Mouse (Mus musculus) heart, embryonic 11.5 days (tissue): Measurements from ENCODE around the gene Mxd3. TPM values are rescaled to one million over a fixed set of nuclear protein-coding genes. Genes with fewer than 3 reads are reported as not detected.

Experiments
- ATAC-seq: fragments of 200-750 bp; cut with Nextera tagmentation; replicated peaks from 2 replicates; pipeline ENCODE4 v1.8.0; 2017; ENCODE audit warnings: moderate library complexity; ENCODE audit not compliant: insufficient number of reproducible peaks, low FRiP score, low TSS enrichment
- H3K27ac ChIP-seq: fragments of 300-500 bp; sonication (generic); 2 replicates; pipeline ENCODE4 v1.5.1; 2014; ENCODE audit warnings: mild to moderate bottlenecking, low read depth, low read length
- H3K27me3 ChIP-seq: fragments of 300-500 bp; sonication (generic); 2 replicates; pipeline ENCODE4 v1.6.1; 2014; ENCODE audit warnings: mild to moderate bottlenecking, low read length, mixed read lengths; ENCODE audit not compliant: control insufficient read depth, insufficient read depth
- H3K36me3 ChIP-seq: fragments of 300-500 bp; sonication (generic); 2 replicates; pipeline ENCODE4 v1.6.1; 2014; ENCODE audit warnings: mild to moderate bottlenecking, low read length, moderate library complexity, mixed read lengths; ENCODE audit not compliant: control insufficient read depth, insufficient read depth
- H3K4me1 ChIP-seq: fragments of 300-500 bp; sonication (generic); 2 replicates; pipeline ENCODE4 v1.6.1; 2014; ENCODE audit warnings: low read length; ENCODE audit not compliant: control insufficient read depth, insufficient read depth
- H3K4me2 ChIP-seq: fragments of 300-500 bp; sonication (generic); 2 replicates; pipeline ENCODE4 v1.6.1; 2014; ENCODE audit warnings: mild to moderate bottlenecking, moderate library complexity
- H3K4me3 ChIP-seq: fragments of 300-500 bp; sonication (generic); 2 replicates; pipeline ENCODE4 v1.5.1; 2014; ENCODE audit warnings: low read depth, low read length
- H3K9ac ChIP-seq: fragments of 300-500 bp; sonication (generic); 2 replicates; pipeline ENCODE4 v1.6.1; 2014; ENCODE audit warnings: mild to moderate bottlenecking, low read depth, low read length, moderate library complexity
- H3K9me3 ChIP-seq: fragments of 300-500 bp; sonication (generic); replicated peaks from 2 replicates; pipeline ENCODE4 v1.6.1; 2016; ENCODE audit warnings: low read length; ENCODE audit not compliant: control insufficient read depth
- WGBS: fragments of 180-500 bp; shearing (Covaris S2); extraction: QIAGEN DNeasy Blood & Tissue Kit; methylation state at CpG from one replicate; pipeline ENCODE4 v1.1.7; 2014; ENCODE audit not compliant: insufficient replicate concordance; 5-methylcytosine and 5-hydroxymethylcytosine counted together
- polyA plus RNA-seq: library from polyadenylated mRNA; unstranded; fragments of >200 nt; fragmentation: Nextera tagmentation; extraction: Ambion mirVana; gene quantifications from 2 replicates; pipeline ENCODE4 v1.2.1, GENCODE M21; 2014

Gene Mxd3
- polyA plus RNA-seq, 1 experiment from 2014 or later, result 17.6 TPM

- Histone ChIP-seq H3K27me3 (no peaks in the 10 kb centered on the region), H3K9me3 (no peaks in the 10 kb centered on the region), H3K4me2 (no peak overlapping the region), H3K4me3 (no peak overlapping the region), H3K9ac (no peak overlapping the region), H3K4me1 (no peaks in the 10 kb centered on the region), H3K27ac (no peak overlapping the region), H3K36me3 (no peaks in the 10 kb centered on the region)
- ATAC-seq, result no peak
- WGBS, result 63% methylated on average over 12 of the region's 12 CpGs
Observed at GRCm38 (mm10) chr13:55338131-55339054, 8.8 kb upstream of the Mxd3 start.

GRCm38 (mm10) chr13:55337341-55337975 is 7.8 kb upstream of the Mxd3 start:
- 77% methylated on average over 10 of the region's 10 CpGs for whole genome bisulfite sequencing
- no peak for ATAC-seq

GRCm38 (mm10) chr13:55335701-55336100 is 6.1 kb upstream of the Mxd3 start:
- no peak overlapping the region for H3K4me3 ChIP-seq
- no peaks in the 10 kb centered on the region for H3K27me3 ChIP-seq
- no peak overlapping the region for H3K4me2 ChIP-seq
- no peak for ATAC-seq
- no peaks in the 10 kb centered on the region for H3K36me3 ChIP-seq
- 70% methylated on average over 4 of the region's 4 CpGs for WGBS
- H3K9me3 ChIP-seq, result no peaks in the 10 kb centered on the region
- peaks cover 1% of the 10 kb centered on the region; the same call in 1 of the 2 replicates for H3K4me1 ChIP-seq
- no peak overlapping the region for H3K27ac ChIP-seq
- no peak overlapping the region for H3K9ac ChIP-seq

More at GRCm38 (mm10) chr13:55337341-55337975, 7.8 kb upstream of the Mxd3 start:
- Histone ChIP-seq H3K27ac (no peak overlapping the region), H3K27me3 (no peaks in the 10 kb centered on the region), H3K4me1 (no peaks in the 10 kb centered on the region), H3K4me3 (no peak overlapping the region), H3K4me2 (no peak overlapping the region), H3K9ac (no peak overlapping the region), H3K36me3 (no peaks in the 10 kb centered on the region), H3K9me3 (no peaks in the 10 kb centered on the region)

- Histone ChIP-seq H3K4me2 (no peak overlapping the region), H3K36me3 (no peaks in the 10 kb centered on the region), H3K4me1 (peaks cover 19% of the 10 kb centered on the region), H3K27me3 (peaks cover 6% of the 10 kb centered on the region), H3K27ac (no peak overlapping the region), H3K9me3 (no peaks in the 10 kb centered on the region), H3K4me3 (no peak overlapping the region), H3K9ac (no peak overlapping the region)
- 71% methylated on average over 3 of the region's 3 CpGs for WGBS
- ATAC-seq, result no peak
Observed at GRCm38 (mm10) chr13:55332331-55332730, 2.7 kb upstream of the Mxd3 start.

- Histone ChIP-seq H3K9me3 (no peaks in the 10 kb centered on the region), H3K9ac (peak overlapping the region; percentile 84), H3K36me3 (peaks cover 2% of the 10 kb centered on the region), H3K4me2 (peak overlapping the region; percentile 94), H3K27me3 (peaks cover 6% of the 10 kb centered on the region), H3K4me3 (peak overlapping the region; percentile 70), H3K4me1 (peaks cover 19% of the 10 kb centered on the region), H3K27ac (peak overlapping the region; percentile 89)
- ATAC-seq, result 0 out of 2 replicates have a peak, but pooled peaks have one; percentile 6
- 44% methylated on average over 14 of the region's 14 CpGs for WGBS
Observed at GRCm38 (mm10) chr13:55330567-55331400, 1.2 kb upstream of the Mxd3 start.

GRCm38 (mm10) chr13:55329109-55329682 is 427 bp downstream of the Mxd3 start:
- Histone ChIP-seq H3K27me3 (peaks cover 6% of the 10 kb centered on the region), H3K4me3 (peak overlapping the region; percentile 70), H3K9ac (peak overlapping the region; percentile 84), H3K9me3 (no peaks in the 10 kb centered on the region), H3K4me2 (peak overlapping the region; percentile 94), H3K27ac (peak overlapping the region; percentile 89), H3K36me3 (peaks cover 13% of the 10 kb centered on the region), H3K4me1 (peaks cover 19% of the 10 kb centered on the region)
- 0 out of 2 replicates have a peak, but pooled peaks have one; percentile 18 for ATAC-seq
- 3% methylated on average over 29 of the region's 29 CpGs for WGBS

- 72% methylated on average over 4 of the region's 4 CpGs for WGBS
- no peak for ATAC-seq
- Histone ChIP-seq H3K4me1 (peaks cover 23% of the 10 kb centered on the region), H3K27me3 (peaks cover 6% of the 10 kb centered on the region), H3K9me3 (no peaks in the 10 kb centered on the region), H3K4me3 (peak overlapping the region; percentile 70), H3K36me3 (peaks cover 18% of the 10 kb centered on the region), H3K9ac (peak overlapping the region; percentile 84; the same call in 1 of the 2 replicates), H3K4me2 (peak overlapping the region; percentile 94), H3K27ac (no peak overlapping the region)
Observed at GRCm38 (mm10) chr13:55328641-55329040, 982 bp downstream of the Mxd3 start.

- no peak overlapping the region for H3K27ac ChIP-seq
- peaks cover 27% of the 10 kb centered on the region for H3K4me1 ChIP-seq
- H3K36me3 ChIP-seq, result peaks cover 18% of the 10 kb centered on the region
- no peak for ATAC-seq
- peak overlapping the region; percentile 70 for H3K4me3 ChIP-seq
- 81% methylated on average over 6 of the region's 6 CpGs for WGBS
- no peaks in the 10 kb centered on the region for H3K9me3 ChIP-seq
- H3K27me3 ChIP-seq, result peaks cover 6% of the 10 kb centered on the region
- peak overlapping the region; percentile 94 for H3K4me2 ChIP-seq
- H3K9ac ChIP-seq, result peak overlapping the region; percentile 84; the same call in 1 of the 2 replicates
Observed at GRCm38 (mm10) chr13:55328171-55328570, 1.5 kb downstream of the Mxd3 start.
